Comparison of ENCODE assay signal across 27 mouse cellular contexts in the genomic region with DNA sequence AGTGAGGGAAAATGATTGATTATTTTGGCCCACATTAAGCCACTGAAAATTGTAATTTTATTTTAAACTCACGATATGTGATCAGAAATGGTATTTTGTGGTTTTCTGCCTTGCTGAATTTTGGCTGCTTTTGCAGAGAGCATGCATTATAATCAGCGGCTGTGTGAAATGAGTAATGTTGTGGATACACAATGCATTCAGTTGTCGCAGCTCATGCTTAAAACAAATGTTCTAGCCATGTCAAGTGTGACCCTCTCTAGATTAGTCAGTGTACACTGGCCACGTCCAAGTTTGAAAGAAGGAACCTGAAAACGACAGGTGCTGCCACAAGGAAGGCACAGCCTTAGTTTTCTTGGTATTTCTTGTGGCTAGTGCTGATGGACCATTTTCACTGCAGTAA.
"Had no signal": no experiment of that assay in that cellular context is flagged by ENCODE, and none has a peak within 500 bp of the region (broad histone marks: within the 10 kb centered on the region; RNA-seq: fewer than 3 reads in every experiment).

No protein-coding gene starts in this region.

- H3K36me3 ChIP-seq: heart, embryonic 13.5 days; heart, embryonic 15.5 days; hindbrain, embryonic 15.5 days; intestine, embryonic 15.5 days; kidney, embryonic 15.5 days; limb, embryonic 13.5 days; limb, embryonic 15.5 days; liver, embryonic 12.5 days had no signal

- H3K4me1 ChIP-seq: heart, embryonic 13.5 days; heart, embryonic 15.5 days; hindbrain, embryonic 15.5 days; intestine, embryonic 15.5 days; kidney, embryonic 15.5 days; limb, embryonic 13.5 days; limb, embryonic 15.5 days; liver, embryonic 12.5 days had no signal

- ATAC-seq: hindbrain, postnatal 0 days; intestine, embryonic 15.5 days; intestine, postnatal 0 days; liver, embryonic 12.5 days had no signal

- DNase-seq: gastrocnemius, postnatal 14 days; gastrocnemius, postnatal 36 days; heart, adult 11 months; heart, adult 2 months; heart, postnatal 14 days; heart, postnatal 36 days; kidney, adult 18-20 months; kidney, adult 8-10 months; kidney, postnatal 25 days; kidney, postnatal 4 days; layer of hippocampus, adult 9-11 months; layer of hippocampus, postnatal 36 days; left cerebral cortex, postnatal 4 days had no signal

- H3K9ac ChIP-seq: heart, embryonic 13.5 days; heart, embryonic 15.5 days; hindbrain, embryonic 15.5 days; intestine, embryonic 15.5 days; kidney, embryonic 15.5 days; limb, embryonic 13.5 days; limb, embryonic 15.5 days; liver, embryonic 12.5 days; liver, embryonic 14.5 days had no signal

- H3K27me3 ChIP-seq: heart, embryonic 13.5 days; heart, embryonic 15.5 days; intestine, embryonic 15.5 days; kidney, embryonic 15.5 days; limb, embryonic 13.5 days; limb, embryonic 15.5 days; liver, embryonic 12.5 days had no signal

- H3K9me3 ChIP-seq: heart, embryonic 13.5 days; heart, embryonic 15.5 days; hindbrain, embryonic 15.5 days; intestine, embryonic 15.5 days; kidney, embryonic 15.5 days; limb, embryonic 13.5 days; limb, embryonic 15.5 days; liver, embryonic 12.5 days had no signal

- H3K4me2 ChIP-seq: heart, embryonic 11.5 days; heart, embryonic 13.5 days; heart, embryonic 15.5 days; hindbrain, embryonic 15.5 days; intestine, embryonic 15.5 days; kidney, embryonic 15.5 days; limb, embryonic 13.5 days; limb, embryonic 15.5 days; liver, embryonic 12.5 days had no signal

- H3K27ac ChIP-seq: heart, adult 2 months; heart, embryonic 13.5 days; heart, embryonic 15.5 days; hindbrain, embryonic 15.5 days; hindbrain, postnatal 0 days; intestine, embryonic 15.5 days; kidney, embryonic 15.5 days; kidney, postnatal 0 days; layer of hippocampus, adult 2 months; limb, embryonic 13.5 days; limb, embryonic 15.5 days; liver, embryonic 12.5 days; liver, embryonic 14.5 days had no signal

- H3K4me3 ChIP-seq: heart, adult 2 months; heart, embryonic 13.5 days; heart, embryonic 15.5 days; hindbrain, embryonic 15.5 days; intestine, embryonic 15.5 days; kidney, embryonic 15.5 days; layer of hippocampus, adult 2 months; limb, embryonic 13.5 days; limb, embryonic 15.5 days; liver, embryonic 12.5 days had no signal
